Mouse (Mus musculus) kidney, adult 2 months (tissue): ENCODE data around the gene Fgf9. TPM values are rescaled to one million over a fixed set of nuclear protein-coding genes. Genes with fewer than 3 reads are reported as not detected.

Experiments used
- DNase-seq: peaks from one replicate; pipeline ENCODE4 v3.0.0; 2021
- H3K27ac ChIP-seq: fragments of 200-500 bp; 2 replicates; pipeline ENCODE4 v1.5.1; 2012; ENCODE audit warnings: low read depth, low read length, control low read depth, inconsistent platforms; ENCODE audit not compliant: insufficient read depth
- H3K27me3 ChIP-seq: fragments of 200-500 bp; replicated peaks from 2 replicates; pipeline ENCODE4 v1.6.1; 2012; ENCODE audit warnings: mild to moderate bottlenecking, moderate library complexity, low read length, inconsistent platforms; ENCODE audit not compliant: control insufficient read depth, insufficient read depth
- H3K36me3 ChIP-seq: fragments of 200-500 bp; 2 replicates; pipeline ENCODE4 v1.6.1; 2012; ENCODE audit warnings: mild to moderate bottlenecking, moderate library complexity, low read length, inconsistent platforms; ENCODE audit not compliant: control insufficient read depth, insufficient read depth
- H3K4me1 ChIP-seq: fragments of 200-500 bp; 2 replicates; pipeline ENCODE4 v1.6.1; 2011; ENCODE audit warnings: low read length; ENCODE audit not compliant: control insufficient read depth, insufficient read depth
- H3K4me3 ChIP-seq: fragments of 200-500 bp; 2 replicates; pipeline ENCODE4 v1.5.1; 2011; ENCODE audit warnings: mild to moderate bottlenecking, low read depth, low read length, control low read depth; ENCODE audit not compliant: insufficient read depth
- CTCF ChIP-seq: fragments of 200-500 bp; conservative IDR thresholded peaks from 2 replicates; pipeline ENCODE4 v1.5.1; 2011; ENCODE audit warnings: low read depth, mild to moderate bottlenecking, control low read depth, low read length, moderate library complexity, mixed read lengths; ENCODE audit not compliant: insufficient read depth, insufficient read length
- POLR2A ChIP-seq: fragments of 200-500 bp; IDR thresholded peaks from one replicate; pipeline ENCODE4 v1.6.1; 2011; ENCODE audit warnings: low read depth, low read length, control low read depth
- WGBS: fragments of 180-500 bp; shearing (Covaris S2); methylation state at CpG from one replicate; pipeline ENCODE4 v1.1.7; 2018; 5-methylcytosine and 5-hydroxymethylcytosine counted together
- polyA plus RNA-seq: library from polyadenylated mRNA; depleted of rRNA; stranded (reverse); fragments of >200 nt; gene quantifications from 2 replicates; pipeline ENCODE4 v1.2.3, GENCODE M21; 2012

Fgf9 gene
- polyA plus RNA-seq, 1 experiment, result 7.1 TPM

GRCm38 (mm10) chr14:58089486-58089885 is 19.1 kb downstream of the Fgf9 start:
- TF ChIP-seq CTCF (no peak), POLR2A (no peak)
- Histone ChIP-seq H3K4me3 (no peak overlapping the region), H3K36me3 (no peaks in the 10 kb centered on the region), H3K27ac (no peak overlapping the region), H3K27me3 (no peaks in the 10 kb centered on the region), H3K4me1 (no peaks in the 10 kb centered on the region)
- no peak for DNase-seq
- 83% methylated on average over 5 of the region's 5 CpGs for WGBS

GRCm38 (mm10) chr14:58091321-58091720 is 21.0 kb downstream of the Fgf9 start:
- H3K4me3 ChIP-seq, result no peak overlapping the region
- no peaks in the 10 kb centered on the region for H3K27me3 ChIP-seq
- TF ChIP-seq CTCF (no peak), POLR2A (no peak)
- H3K27ac ChIP-seq, result no peak overlapping the region
- H3K4me1 ChIP-seq, result no peaks in the 10 kb centered on the region
- 54% methylated on average over 10 of the region's 10 CpGs for WGBS
- peak; percentile 78 for DNase-seq
- H3K36me3 ChIP-seq, result no peaks in the 10 kb centered on the region

DNA sequence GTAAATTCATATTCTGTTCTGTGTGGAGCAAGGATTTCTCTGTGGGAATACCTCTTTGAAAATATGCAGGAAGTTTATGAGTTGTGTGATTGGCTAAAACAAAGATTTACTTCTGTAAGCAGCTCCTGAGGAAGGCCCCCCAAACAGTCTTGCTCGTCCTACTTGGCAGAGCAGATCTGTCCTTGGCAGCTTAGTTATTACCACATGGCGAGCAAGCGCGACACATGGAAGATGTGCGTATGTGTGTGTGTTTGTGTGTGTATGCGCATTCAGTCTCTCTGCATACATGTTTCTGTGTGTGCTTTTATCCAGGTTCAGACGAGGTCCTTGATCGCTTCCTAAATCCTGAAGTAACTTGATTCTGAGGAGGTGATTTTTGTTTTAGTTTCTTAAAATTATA is 29.3 kb downstream of the Fgf9 start:
- Histone ChIP-seq H3K4me3 (no peak overlapping the region), H3K27ac (no peak overlapping the region), H3K36me3 (no peaks in the 10 kb centered on the region), H3K4me1 (no peaks in the 10 kb centered on the region), H3K27me3 (no peaks in the 10 kb centered on the region)
- WGBS, result 79% methylated on average over 8 of the region's 8 CpGs
- no peak for TF ChIP-seq CTCF
- no peak for TF ChIP-seq POLR2A
- no peak for DNase-seq

DNA sequence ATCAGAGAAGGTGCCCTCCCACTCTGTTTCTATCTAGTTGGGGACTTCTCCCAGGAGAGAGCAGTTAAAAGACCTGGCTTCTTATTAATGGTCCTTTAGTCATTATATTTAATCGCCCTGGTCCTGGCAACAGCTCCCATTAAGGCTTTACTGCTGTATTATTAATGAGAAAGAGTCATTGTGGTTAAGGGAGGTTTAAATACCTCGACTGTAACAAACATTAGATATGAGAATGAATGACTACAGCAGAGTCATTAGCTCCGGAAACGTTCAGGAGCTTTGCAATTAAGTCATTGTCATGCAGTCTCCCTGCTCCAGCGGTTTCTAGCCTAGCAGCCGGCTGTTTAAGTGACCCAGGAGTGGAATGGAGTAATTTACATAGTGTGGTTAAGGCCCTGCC is 31.0 kb downstream of the Fgf9 start:
- no peaks in the 10 kb centered on the region for H3K27me3 ChIP-seq
- H3K36me3 ChIP-seq, result no peaks in the 10 kb centered on the region
- H3K4me1 ChIP-seq, result no peaks in the 10 kb centered on the region
- TF ChIP-seq POLR2A (no peak), CTCF (no peak)
- H3K4me3 ChIP-seq, result no peak overlapping the region
- H3K27ac ChIP-seq, result no peak overlapping the region
- 23% methylated on average over 6 of the region's 6 CpGs for WGBS
- no peak for DNase-seq

DNA sequence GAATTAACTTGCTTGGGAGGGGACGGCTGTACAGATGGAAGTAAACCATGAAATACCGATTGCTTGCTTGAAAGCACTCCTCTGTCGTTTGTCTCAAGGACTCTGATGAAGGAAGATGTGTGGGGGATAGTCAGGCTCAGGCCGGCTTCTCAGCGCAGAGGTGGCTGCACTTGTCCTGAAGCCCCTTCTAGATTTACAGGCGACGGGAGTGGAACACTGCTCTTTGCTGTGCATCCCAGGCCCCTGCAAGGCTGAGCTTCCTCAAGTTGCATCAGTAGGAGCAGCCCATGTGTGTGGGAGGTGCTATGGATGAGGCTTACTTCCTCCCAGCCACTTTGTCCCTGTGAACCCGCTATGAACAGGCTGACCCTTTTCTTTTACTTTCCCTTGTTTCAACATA is 33.9 kb downstream of the Fgf9 start:
- Histone ChIP-seq H3K4me3 (no peak overlapping the region), H3K27me3 (no peaks in the 10 kb centered on the region), H3K27ac (no peak overlapping the region), H3K36me3 (no peaks in the 10 kb centered on the region), H3K4me1 (no peaks in the 10 kb centered on the region)
- no peak for DNase-seq
- whole genome bisulfite sequencing, result 65% methylated on average over 8 of the region's 8 CpGs
- TF ChIP-seq POLR2A, result no peak
- no peak for TF ChIP-seq CTCF

DNA sequence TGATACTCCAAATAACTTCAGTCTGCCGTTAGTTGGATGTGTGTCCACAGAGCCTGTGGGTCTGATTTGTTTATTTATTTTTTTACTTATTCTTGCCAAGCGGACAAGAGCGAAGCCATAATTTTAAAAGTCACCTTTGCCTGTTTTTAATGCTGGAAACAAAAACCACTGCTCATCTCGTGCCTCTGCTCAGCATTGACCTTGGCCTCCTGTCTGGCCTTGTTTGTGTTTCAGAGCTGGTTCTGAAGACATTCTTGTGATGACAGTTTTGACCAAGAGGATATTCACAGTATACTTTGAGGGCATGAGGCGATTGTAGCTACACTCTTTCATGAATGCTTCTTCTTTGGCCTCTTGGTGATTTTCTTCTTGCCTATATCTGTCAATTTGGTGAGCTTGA is 35.2 kb downstream of the Fgf9 start:
- Histone ChIP-seq H3K36me3 (no peaks in the 10 kb centered on the region; the same call in 1 of the 2 replicates), H3K4me3 (no peak overlapping the region), H3K4me1 (no peaks in the 10 kb centered on the region), H3K27me3 (no peaks in the 10 kb centered on the region), H3K27ac (no peak overlapping the region)
- WGBS, result 71% methylated on average over 5 of the region's 5 CpGs
- no peak for TF ChIP-seq POLR2A
- no peak for TF ChIP-seq CTCF
- DNase-seq, result no peak

DNA sequence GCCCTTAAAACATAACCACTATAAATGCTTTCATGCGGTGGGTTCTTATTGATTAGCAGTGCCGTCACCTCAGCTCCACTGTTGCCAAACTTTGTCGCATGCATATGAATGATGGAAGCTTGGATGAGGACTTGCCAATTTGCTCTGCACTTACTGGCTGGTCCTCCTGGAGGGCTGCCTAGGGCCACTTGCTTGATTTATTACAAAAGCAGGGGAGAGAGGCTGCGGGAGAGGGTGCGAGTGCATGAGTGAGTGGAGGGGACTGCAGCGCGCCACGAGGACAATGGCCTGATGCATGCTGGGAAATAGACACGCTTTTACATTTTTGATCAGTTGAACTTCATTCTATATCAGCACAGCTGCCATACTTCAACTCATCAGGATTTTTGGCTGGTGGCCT is 39.3 kb downstream of the Fgf9 start:
- H3K4me3 ChIP-seq, result no peak overlapping the region
- no peak for DNase-seq
- no peak overlapping the region for H3K27ac ChIP-seq
- H3K27me3 ChIP-seq, result no peaks in the 10 kb centered on the region
- H3K36me3 ChIP-seq, result no peaks in the 10 kb centered on the region; the same call in 1 of the 2 replicates
- WGBS, result 84% methylated on average over 9 of the region's 9 CpGs
- no peaks in the 10 kb centered on the region for H3K4me1 ChIP-seq
- TF ChIP-seq POLR2A (no peak), CTCF (no peak)

GRCm38 (mm10) chr14:58111562-58111961 is 41.2 kb downstream of the Fgf9 start:
- TF ChIP-seq POLR2A, result no peak
- no peak for TF ChIP-seq CTCF
- no peak for DNase-seq
- WGBS, result 89% methylated on average over 10 of the region's 10 CpGs
- no peak overlapping the region for H3K4me3 ChIP-seq
- H3K4me1 ChIP-seq, result no peaks in the 10 kb centered on the region
- no peaks in the 10 kb centered on the region for H3K27me3 ChIP-seq
- no peaks in the 10 kb centered on the region; the same call in 1 of the 2 replicates for H3K36me3 ChIP-seq
- H3K27ac ChIP-seq, result no peak overlapping the region
